Comparison of ENCODE assay signal across 8 mouse cellular contexts in the genomic region with DNA sequence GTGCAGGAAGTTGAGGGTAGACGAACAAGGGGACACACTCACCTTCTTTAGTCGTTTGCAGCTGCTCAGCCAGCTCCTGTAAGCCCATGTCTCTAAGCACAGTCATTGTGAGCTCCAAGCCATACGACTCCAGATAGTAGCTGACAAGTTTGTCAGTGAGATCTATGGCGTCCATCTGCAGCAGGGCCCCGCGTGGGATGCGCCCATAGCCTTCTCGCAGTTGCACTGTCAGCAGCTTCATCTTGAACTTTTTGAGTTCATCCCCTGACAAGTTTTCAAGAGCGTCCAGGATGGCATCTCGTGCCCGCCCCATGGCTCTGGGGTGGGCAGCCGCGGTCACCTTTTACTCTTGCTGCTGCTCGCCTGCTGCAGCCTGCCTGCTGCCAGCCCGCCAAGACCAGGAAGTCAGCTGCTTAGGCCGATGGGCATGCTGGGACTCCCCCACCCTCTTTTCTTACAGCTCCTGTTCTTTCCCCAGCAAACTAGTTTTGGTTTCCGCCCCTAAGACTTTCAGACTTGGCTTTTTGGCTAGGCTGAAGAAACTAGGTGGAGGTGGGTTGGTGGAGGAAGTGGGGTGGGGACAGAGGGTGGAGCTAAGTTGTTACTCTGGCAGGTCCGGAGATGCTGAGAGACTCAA. TPM values are rescaled to one million over a fixed set of nuclear protein-coding genes. Genes with fewer than 3 reads are reported as not detected.
DNase-seq lines count a peak whose midpoint lies in the region; ATAC-seq and TF ChIP-seq lines count a peak whose summit lies in the region.

A gene (minus strand): TSS at position 527 of the 637 bp plus-strand sequence.

- H3K4me3 ChIP-seq in bone marrow macrophage, adult 2 months (ENCODE audit: insufficient read depth, low read length): peak within 1 kb of the TSS; percentile 80
- peak within 1 kb of the TSS; percentile 49 for H3K4me3 ChIP-seq in heart, adult 2 months
- peak within 1 kb of the TSS; percentile 37 for H3K4me3 ChIP-seq in lung, embryonic 15.5 days

- ATAC-seq in lung, embryonic 15.5 days (ENCODE audit: borderline replicate concordance, extremely low read depth, low FRiP score, low TSS enrichment): peak; percentile 55; the same call in 1 of the 2 replicates

- H3K36me3 ChIP-seq in heart, adult 2 months (ENCODE audit: control insufficient read depth, insufficient read depth, low read length): no peaks in the 10 kb centered on the region
- H3K36me3 ChIP-seq in lung, embryonic 15.5 days: peaks cover 28% of the 10 kb centered on the region

- no peak for TF ChIP-seq POLR2A in bone marrow macrophage, adult 2 months (IDR thresholded peaks at IDR 0.05; ENCODE audit: borderline replicate concordance, low read depth, low read length)
- TF ChIP-seq POLR2A in heart, adult 2 months (IDR thresholded peaks at IDR 0.05; ENCODE audit: insufficient read depth, low read depth, low read length): peak; percentile 44; the same call in 1 of the 2 replicates

- TF ChIP-seq EP300 in heart, adult 2 months (IDR thresholded peaks at IDR 0.05; ENCODE audit: insufficient read depth, low read depth, low read length): no peak

- H3K4me2 ChIP-seq in lung, embryonic 15.5 days: peak within 1 kb of the TSS; percentile 57

- H3K27ac ChIP-seq in bone marrow macrophage, adult 2 months (ENCODE audit: insufficient read depth, low read depth, low read length): peak within 1 kb of the TSS; percentile 69
- peak within 1 kb of the TSS; percentile 41 for H3K27ac ChIP-seq in heart, adult 2 months
- H3K27ac ChIP-seq in lung, embryonic 15.5 days: peak within 1 kb of the TSS; percentile 67

- 6% methylated on average over 18 of the region's 18 CpGs for WGBS in heart, adult 2 months
- WGBS in lung, embryonic 15.5 days: 13% methylated on average over 18 of the region's 18 CpGs

- no peaks in the 10 kb centered on the region for H3K9me3 ChIP-seq in lung, embryonic 15.5 days

- DNase-seq in layer of hippocampus, postnatal 10 days (ENCODE audit: low spot score in 2 of 2): peak; percentile 34 to 35
- no peak for DNase-seq in layer of hippocampus, adult 9-10 months (ENCODE audit: low spot score)
- DNase-seq in heart, adult 2 months: peak; percentile 67 to 77
- DNase-seq in kidney, adult 18-20 months: peak; percentile 59
- DNase-seq in ovary, postnatal 14 days (ENCODE audit: low spot score): peak; percentile 37
- no peak for DNase-seq in cerebellum, postnatal 36 days

- no peaks in the 10 kb centered on the region for H3K27me3 ChIP-seq in heart, adult 2 months (ENCODE audit: control insufficient read depth, insufficient read depth, low read length)
- no peaks in the 10 kb centered on the region for H3K27me3 ChIP-seq in lung, embryonic 15.5 days

- peak within 1 kb of the TSS; percentile 39 for H3K9ac ChIP-seq in heart, adult 2 months (ENCODE audit: low read depth, low read length)
- H3K9ac ChIP-seq in lung, embryonic 15.5 days: peak within 1 kb of the TSS; percentile 32

- TF ChIP-seq CTCF in bone marrow macrophage, adult 2 months (IDR thresholded peaks at IDR 0.05; ENCODE audit: low read depth, low read length): no peak
- TF ChIP-seq CTCF in heart, adult 2 months (IDR thresholded peaks at IDR 0.05): no peak

- H3K79me2 ChIP-seq in heart, adult 2 months (replicated peaks; ENCODE audit: control insufficient read depth, insufficient read depth, low read length): no peaks in the 10 kb centered on the region

- peaks cover 17% of the 10 kb centered on the region for H3K4me1 ChIP-seq in bone marrow macrophage, adult 2 months (ENCODE audit: control insufficient read depth, insufficient read depth, low read length)
- peaks cover 4% of the 10 kb centered on the region for H3K4me1 ChIP-seq in heart, adult 2 months (ENCODE audit: control insufficient read depth, insufficient read depth, low read length)
- peaks cover 16% of the 10 kb centered on the region; the same call in 1 of the 2 replicates for H3K4me1 ChIP-seq in lung, embryonic 15.5 days

- intact Hi-C loops in heart, adult 2 months (cut with DNase I): no loop called here

RNA-seq across cellular contexts. Expression of the gene that starts here (rescaled TPM):
- 1 to 10 TPM; 3.2 to 4.5 TPM for total RNA-seq in layer of hippocampus, postnatal 10 days (2021)
- polyA plus RNA-seq in bone marrow macrophage, adult 2 months (2012; ENCODE audit: insufficient read depth, insufficient read length, missing spikeins): 126 and 140 TPM in 2 replicates
- 1 to 10 TPM; 6.9 to 8.8 TPM for total RNA-seq in heart, adult 2 months (2021)
- polyA plus RNA-seq in heart, adult 2 months (2012; rRNA removed): 28.3 and 32.8 TPM in 2 replicates
- 35.0 and 37.6 TPM in 2 replicates for polyA plus RNA-seq in lung, embryonic 15.5 days (2015; fragmentation: Nextera tagmentation; extraction: Ambion mirVana)

Comparison
In these comparisons a context has a peak if more than half of its experiments do, and no peak if none do; other contexts are left out.
1. DNase-seq: peak in layer of hippocampus, postnatal 10 days (2 of 2), heart, adult 2 months (2 of 2), kidney, adult 18-20 months (single experiment) and ovary, postnatal 14 days (single experiment); none in layer of hippocampus, adult 9-10 months (single experiment) and cerebellum, postnatal 36 days (0 of 2).
2. Peak in every context shown above with its lines, with median percentiles within 50 percentile points of each other: H3K27ac ChIP-seq and H3K4me3 ChIP-seq.